Mouse (Mus musculus) neural tube, embryonic 13.5 days (tissue): ENCODE results near the gene Slc35e2. TPM values are rescaled to one million over a fixed set of nuclear protein-coding genes. Genes with fewer than 3 reads are reported as not detected.
"Not testable (repeated sequence)": the region's sequence is repeated elsewhere in the genome, so short reads cannot be mapped to it uniquely, and the experiment has no call there.

ENCODE experiments used
- ATAC-seq: fragments of 200-750 bp; cut with Nextera tagmentation; 2 replicates; pipeline ENCODE4 v1.8.0; 2017; ENCODE audit warnings: low read depth, mild to moderate bottlenecking, moderate TSS enrichment, moderate library complexity
- H3K27ac ChIP-seq: fragments of 300-500 bp; sonication (generic); replicated peaks from 2 replicates; pipeline ENCODE4 v1.5.1; 2015; ENCODE audit warnings: moderate library complexity, mild to moderate bottlenecking, inconsistent platforms
- H3K27me3 ChIP-seq: fragments of 300-500 bp; sonication (generic); 2 replicates; pipeline ENCODE4 v1.6.1; 2015; ENCODE audit warnings: mild to moderate bottlenecking, inconsistent platforms
- H3K36me3 ChIP-seq: fragments of 300-500 bp; sonication (generic); 2 replicates; pipeline ENCODE4 v1.6.1; 2015; ENCODE audit warnings: mild to moderate bottlenecking, inconsistent platforms
- H3K4me1 ChIP-seq: fragments of 300-500 bp; sonication (generic); replicated peaks from 2 replicates; pipeline ENCODE4 v1.6.1; 2015; ENCODE audit warnings: inconsistent platforms
- H3K4me2 ChIP-seq: fragments of 300-500 bp; sonication (generic); 2 replicates; pipeline ENCODE4 v1.6.1; 2015; ENCODE audit warnings: inconsistent platforms, mild to moderate bottlenecking, moderate library complexity
- H3K4me3 ChIP-seq: fragments of 300-500 bp; sonication (generic); 2 replicates; pipeline ENCODE4 v1.5.1; 2015; ENCODE audit warnings: mild to moderate bottlenecking, inconsistent platforms
- H3K9ac ChIP-seq: fragments of 300-500 bp; sonication (generic); 2 replicates; pipeline ENCODE4 v1.6.1; 2015; ENCODE audit warnings: moderate library complexity, mild to moderate bottlenecking, inconsistent platforms
- H3K9me3 ChIP-seq: fragments of 300-500 bp; sonication (generic); 2 replicates; pipeline ENCODE4 v1.6.1; 2016; ENCODE audit warnings: inconsistent platforms
- WGBS: fragments of 180-500 bp; shearing (Covaris S2); methylation state at CpG from one replicate; pipeline ENCODE4 v1.1.7; 2015; 5-methylcytosine and 5-hydroxymethylcytosine counted together
- polyA plus RNA-seq: library from polyadenylated mRNA; unstranded; fragments of >200 nt; fragmentation: Nextera tagmentation; extraction: Ambion mirVana; gene quantifications from 2 replicates; pipeline ENCODE4 v1.2.1, GENCODE M21; 2015

The Slc35e2 gene
- polyA plus RNA-seq, 1 experiment from 2014 or later = 14.6 TPM

GRCm38 (mm10) chr4:155566555-155566954 is 34.7 kb upstream of the Slc35e2 start:
- H3K4me1 ChIP-seq = peaks cover 38% of the 10 kb centered on the region
- no peak overlapping the region for H3K9ac ChIP-seq
- no peaks in the 10 kb centered on the region for H3K27me3 ChIP-seq
- no peak overlapping the region for H3K4me3 ChIP-seq
- no peaks in the 10 kb centered on the region for H3K9me3 ChIP-seq
- H3K4me2 ChIP-seq = no peak overlapping the region
- no peak overlapping the region for H3K27ac ChIP-seq
- ATAC-seq = no peak
- H3K36me3 ChIP-seq = 0 out of 2 replicates have a peak, but pooled peaks cover under 1% of the 10 kb centered on the region
- WGBS = 78% methylated on average over 8 of the region's 8 CpGs

- Histone ChIP-seq H3K9me3 (no peaks in the 10 kb centered on the region), H3K36me3 (no peaks in the 10 kb centered on the region), H3K4me1 (peaks cover 24% of the 10 kb centered on the region), H3K4me3 (no peak overlapping the region), H3K9ac (no peak overlapping the region), H3K4me2 (no peak overlapping the region), H3K27ac (no peak overlapping the region), H3K27me3 (no peaks in the 10 kb centered on the region)
- WGBS = 6% methylated on average over 2 of the region's 2 CpGs
- ATAC-seq = no peak
Observed at GRCm38 (mm10) chr4:155568170-155568569, 33.0 kb upstream of the Slc35e2 start.

GRCm38 (mm10) chr4:155568632-155569370 is 32.4 kb upstream of the Slc35e2 start:
- 88% methylated on average over 7 of the region's 7 CpGs for WGBS
- H3K27me3 ChIP-seq = no peaks in the 10 kb centered on the region
- no peak overlapping the region for H3K27ac ChIP-seq
- H3K9me3 ChIP-seq = no peaks in the 10 kb centered on the region
- H3K9ac ChIP-seq = no peak overlapping the region
- no peak for ATAC-seq
- no peak overlapping the region for H3K4me2 ChIP-seq
- no peak overlapping the region for H3K4me3 ChIP-seq
- H3K4me1 ChIP-seq = peaks cover 24% of the 10 kb centered on the region
- H3K36me3 ChIP-seq = no peaks in the 10 kb centered on the region

- Histone ChIP-seq H3K4me2 (no peak overlapping the region), H3K36me3 (no peaks in the 10 kb centered on the region), H3K27me3 (no peaks in the 10 kb centered on the region), H3K9ac (no peak overlapping the region), H3K4me1 (peaks cover 18% of the 10 kb centered on the region), H3K9me3 (no peaks in the 10 kb centered on the region), H3K4me3 (no peak overlapping the region), H3K27ac (no peak overlapping the region)
- WGBS = 95% methylated on average over 6 of the region's 6 CpGs
- ATAC-seq = no peak
Observed at GRCm38 (mm10) chr4:155569818-155570217, 31.4 kb upstream of the Slc35e2 start.

GRCm38 (mm10) chr4:155570315-155570714 is 30.9 kb upstream of the Slc35e2 start:
- 93% methylated on average over 11 of the region's 11 CpGs for WGBS
- H3K4me3 ChIP-seq, ATAC-seq, H3K9ac ChIP-seq, H3K27ac ChIP-seq, H3K9me3 ChIP-seq, H3K36me3 ChIP-seq, H3K4me2 ChIP-seq, H3K27me3 ChIP-seq: not testable (repeated sequence)
- peaks cover 13% of the 10 kb centered on the region for H3K4me1 ChIP-seq

GRCm38 (mm10) chr4:155571442-155571841 is 29.8 kb upstream of the Slc35e2 start:
- WGBS = 89% methylated on average over 2 of the region's 2 CpGs
- no peak overlapping the region for H3K4me2 ChIP-seq
- no peak overlapping the region for H3K4me3 ChIP-seq
- no peak overlapping the region for H3K9ac ChIP-seq
- no peaks in the 10 kb centered on the region for H3K27me3 ChIP-seq
- no peak for ATAC-seq
- H3K9me3 ChIP-seq = no peaks in the 10 kb centered on the region
- H3K4me1 ChIP-seq = peaks cover 2% of the 10 kb centered on the region
- H3K36me3 ChIP-seq = peaks cover 7% of the 10 kb centered on the region
- H3K27ac ChIP-seq = no peak overlapping the region

GRCm38 (mm10) chr4:155573155-155573554 is 28.1 kb upstream of the Slc35e2 start:
- no peak overlapping the region for H3K9ac ChIP-seq
- 95% methylated on average over 2 of the region's 2 CpGs for WGBS
- H3K4me3 ChIP-seq = no peak overlapping the region
- H3K36me3 ChIP-seq = peaks cover 23% of the 10 kb centered on the region
- ATAC-seq = no peak
- no peaks in the 10 kb centered on the region; the same call in none of the 2 replicates for H3K4me1 ChIP-seq
- no peaks in the 10 kb centered on the region for H3K27me3 ChIP-seq
- no peaks in the 10 kb centered on the region for H3K9me3 ChIP-seq
- H3K27ac ChIP-seq = no peak overlapping the region
- no peak overlapping the region for H3K4me2 ChIP-seq

GRCm38 (mm10) chr4:155573876-155574275 is 27.3 kb upstream of the Slc35e2 start:
- Histone ChIP-seq H3K4me2 (no peak overlapping the region), H3K27ac (no peak overlapping the region), H3K27me3 (no peaks in the 10 kb centered on the region), H3K4me3 (no peak overlapping the region), H3K9ac (no peak overlapping the region), H3K4me1 (no peaks in the 10 kb centered on the region; the same call in 1 of the 2 replicates), H3K36me3 (peaks cover 30% of the 10 kb centered on the region), H3K9me3 (no peaks in the 10 kb centered on the region)
- WGBS = 97% methylated on average over 9 of the region's 9 CpGs
- ATAC-seq = no peak

GRCm38 (mm10) chr4:155574931-155575330 is 26.3 kb upstream of the Slc35e2 start:
- no peak overlapping the region for H3K4me3 ChIP-seq
- WGBS = 88% methylated on average over 11 of the region's 11 CpGs
- no peaks in the 10 kb centered on the region for H3K27me3 ChIP-seq
- no peaks in the 10 kb centered on the region for H3K9me3 ChIP-seq
- H3K27ac ChIP-seq = no peak overlapping the region
- H3K4me2 ChIP-seq = no peak overlapping the region
- peaks cover 40% of the 10 kb centered on the region for H3K36me3 ChIP-seq
- H3K4me1 ChIP-seq = no peaks in the 10 kb centered on the region; the same call in 1 of the 2 replicates
- ATAC-seq = no peak
- no peak overlapping the region for H3K9ac ChIP-seq

GRCm38 (mm10) chr4:155575521-155575920 is 25.7 kb upstream of the Slc35e2 start:
- Histone ChIP-seq H3K27ac (no peak overlapping the region), H3K4me1 (no peaks in the 10 kb centered on the region; the same call in 1 of the 2 replicates), H3K9ac (no peak overlapping the region), H3K9me3 (no peaks in the 10 kb centered on the region), H3K4me3 (no peak overlapping the region), H3K4me2 (no peak overlapping the region), H3K36me3 (peaks cover 40% of the 10 kb centered on the region), H3K27me3 (no peaks in the 10 kb centered on the region)
- ATAC-seq = no peak
- WGBS = 89% methylated on average over 8 of the region's 8 CpGs

GRCm38 (mm10) chr4:155577132-155577531 is 24.1 kb upstream of the Slc35e2 start:
- no peaks in the 10 kb centered on the region for H3K27me3 ChIP-seq
- H3K4me2 ChIP-seq = no peak overlapping the region
- ATAC-seq = no peak
- H3K4me3 ChIP-seq = no peak overlapping the region
- no peaks in the 10 kb centered on the region for H3K9me3 ChIP-seq
- no peak overlapping the region for H3K27ac ChIP-seq
- H3K9ac ChIP-seq = no peak overlapping the region
- WGBS = 96% methylated on average over 9 of the region's 9 CpGs
- no peaks in the 10 kb centered on the region for H3K4me1 ChIP-seq
- peaks cover 46% of the 10 kb centered on the region for H3K36me3 ChIP-seq

- no peaks in the 10 kb centered on the region for H3K4me1 ChIP-seq
- H3K4me2 ChIP-seq = no peak overlapping the region
- no peak overlapping the region for H3K9ac ChIP-seq
- 91% methylated on average over 5 of the region's 5 CpGs for WGBS
- H3K4me3 ChIP-seq = no peak overlapping the region
- no peak overlapping the region for H3K27ac ChIP-seq
- H3K27me3 ChIP-seq = no peaks in the 10 kb centered on the region
- ATAC-seq = no peak
- no peaks in the 10 kb centered on the region for H3K9me3 ChIP-seq
- peaks cover 53% of the 10 kb centered on the region for H3K36me3 ChIP-seq
Observed at GRCm38 (mm10) chr4:155577741-155578140, 23.5 kb upstream of the Slc35e2 start.
